Mouse (Mus musculus): ENCODE data around the gene Inpp4b. TPM values are rescaled to one million over a fixed set of nuclear protein-coding genes. Genes with fewer than 3 reads are reported as not detected.

The Inpp4b gene
- polyA plus RNA-seq, 1 experiment from 2014 or later, result 10.2 TPM

DNA sequence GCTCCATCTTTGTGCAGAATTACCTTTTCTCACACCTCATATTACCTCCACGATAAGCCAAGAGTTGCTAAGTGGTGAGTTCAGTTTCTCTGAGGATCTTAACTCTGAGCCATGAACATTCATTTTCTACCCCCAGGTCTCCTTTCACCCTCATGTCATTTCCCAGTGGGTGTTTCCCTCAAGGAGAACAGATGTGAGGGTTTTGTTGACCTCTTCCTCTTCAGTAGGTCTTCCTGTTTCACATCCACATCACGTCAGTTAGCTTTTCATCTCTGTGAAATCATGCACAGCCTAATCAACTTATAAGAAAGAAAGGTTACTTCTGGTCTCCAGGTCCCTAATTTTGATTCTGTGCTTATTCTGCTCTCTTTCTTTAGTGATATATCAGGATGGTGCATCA, 124.4 kb downstream of the Inpp4b start:
- Histone ChIP-seq H3K9me3 (replicated peaks) (no peaks in the 10 kb centered on the region), H3K4me2 (no peak overlapping the region), H3K4me3 (no peak overlapping the region), H3K4me1 (replicated peaks) (no peaks in the 10 kb centered on the region), H3K27ac (ENCODE audit: poor library complexity, severe bottlenecking) (no peak overlapping the region), H3K27me3 (replicated peaks) (no peaks in the 10 kb centered on the region), H3K9ac (no peak overlapping the region), H3K36me3 (no peaks in the 10 kb centered on the region)
- ATAC-seq (ENCODE audit: insufficient number of reproducible peaks, low FRiP score), result no peak
- WGBS, result 72% methylated on average over 2 of the region's 2 CpGs

DNA sequence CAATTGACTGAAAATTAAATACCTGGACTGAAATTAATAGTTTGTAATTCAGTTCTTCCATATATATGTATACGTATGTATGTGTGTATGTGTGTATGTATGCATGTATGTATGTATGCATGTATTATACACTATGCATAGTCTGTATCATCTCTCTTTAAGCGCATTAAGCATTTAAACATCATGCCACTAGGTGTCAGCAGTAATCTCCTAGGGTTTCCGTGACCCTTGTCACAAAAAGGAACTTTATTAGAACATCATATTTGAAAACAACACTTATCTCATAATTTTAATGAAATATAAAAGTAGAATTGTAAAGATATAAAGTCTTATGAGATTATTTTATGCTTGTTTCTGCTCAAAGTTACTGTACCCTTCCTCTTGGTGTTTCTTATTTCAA, 136.3 kb downstream of the Inpp4b start:
- Histone ChIP-seq H3K36me3 (no peaks in the 10 kb centered on the region), H3K27ac (ENCODE audit: poor library complexity, severe bottlenecking) (no peak overlapping the region), H3K4me1 (replicated peaks) (no peaks in the 10 kb centered on the region), H3K27me3 (replicated peaks) (no peaks in the 10 kb centered on the region), H3K9ac (no peak overlapping the region), H3K9me3 (replicated peaks) (no peaks in the 10 kb centered on the region), H3K4me3 (no peak overlapping the region), H3K4me2 (no peak overlapping the region)
- no peak for ATAC-seq (ENCODE audit: insufficient number of reproducible peaks, low FRiP score)
- 28% methylated on average over 3 of the region's 3 CpGs for WGBS

DNA sequence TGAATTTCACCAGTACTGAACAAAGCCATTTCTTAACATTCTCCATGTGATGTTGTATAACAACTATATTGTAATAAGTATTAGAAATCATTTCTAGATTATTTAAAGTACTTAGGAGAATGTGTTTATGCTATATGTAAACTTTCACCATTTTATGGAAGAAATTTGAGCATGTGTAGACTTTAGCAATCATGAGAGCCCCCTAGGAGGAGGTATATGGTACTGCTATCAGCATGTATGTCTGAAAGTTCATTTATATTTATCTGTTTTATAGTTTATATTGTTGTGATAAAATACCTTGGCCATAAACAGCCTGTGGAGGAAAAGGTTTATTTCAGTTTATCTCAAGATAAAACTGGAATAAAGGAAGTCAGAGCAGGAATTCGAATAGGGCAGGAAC, 141.5 kb downstream of the Inpp4b start:
- Histone ChIP-seq H3K36me3 (no peaks in the 10 kb centered on the region), H3K9ac (no peak overlapping the region), H3K4me1 (replicated peaks) (no peaks in the 10 kb centered on the region), H3K4me2 (no peak overlapping the region), H3K4me3 (no peak overlapping the region), H3K27me3 (replicated peaks) (no peaks in the 10 kb centered on the region), H3K9me3 (replicated peaks) (peaks cover 4% of the 10 kb centered on the region; the same call in 1 of the 2 replicates), H3K27ac (ENCODE audit: poor library complexity, severe bottlenecking) (no peak overlapping the region)
- no peak for ATAC-seq (ENCODE audit: insufficient number of reproducible peaks, low FRiP score)
- WGBS, result 63% methylated on average over 1 of the region's 1 CpGs

DNA sequence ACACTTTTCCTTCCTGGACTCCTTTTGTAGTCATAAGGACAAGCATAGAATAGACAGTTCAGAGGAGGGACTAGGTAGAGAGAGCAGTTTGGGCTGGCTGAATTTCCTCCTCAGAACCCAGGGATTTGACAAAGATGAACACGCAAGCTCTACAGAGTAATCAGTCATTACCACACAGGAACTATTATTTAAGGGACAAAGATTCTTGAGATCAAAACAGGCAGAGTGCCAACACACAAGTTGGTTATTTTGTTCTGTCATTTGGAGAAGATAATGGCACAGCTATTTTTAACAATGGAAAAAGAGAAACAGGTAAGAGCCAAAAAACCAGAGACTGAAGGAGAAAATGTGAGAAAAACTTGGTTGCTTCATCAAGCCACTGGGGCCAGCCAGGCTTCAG, 143.3 kb downstream of the Inpp4b start:
- Histone ChIP-seq H3K27me3 (replicated peaks) (no peaks in the 10 kb centered on the region), H3K36me3 (no peaks in the 10 kb centered on the region), H3K9ac (no peak overlapping the region), H3K4me3 (no peak overlapping the region), H3K4me2 (no peak overlapping the region), H3K4me1 (replicated peaks) (no peaks in the 10 kb centered on the region), H3K27ac (ENCODE audit: poor library complexity, severe bottlenecking) (no peak overlapping the region), H3K9me3 (replicated peaks) (peaks cover 4% of the 10 kb centered on the region; the same call in 1 of the 2 replicates)
- WGBS, result 67% methylated on average over 1 of the region's 1 CpGs
- no peak for ATAC-seq (ENCODE audit: insufficient number of reproducible peaks, low FRiP score)

DNA sequence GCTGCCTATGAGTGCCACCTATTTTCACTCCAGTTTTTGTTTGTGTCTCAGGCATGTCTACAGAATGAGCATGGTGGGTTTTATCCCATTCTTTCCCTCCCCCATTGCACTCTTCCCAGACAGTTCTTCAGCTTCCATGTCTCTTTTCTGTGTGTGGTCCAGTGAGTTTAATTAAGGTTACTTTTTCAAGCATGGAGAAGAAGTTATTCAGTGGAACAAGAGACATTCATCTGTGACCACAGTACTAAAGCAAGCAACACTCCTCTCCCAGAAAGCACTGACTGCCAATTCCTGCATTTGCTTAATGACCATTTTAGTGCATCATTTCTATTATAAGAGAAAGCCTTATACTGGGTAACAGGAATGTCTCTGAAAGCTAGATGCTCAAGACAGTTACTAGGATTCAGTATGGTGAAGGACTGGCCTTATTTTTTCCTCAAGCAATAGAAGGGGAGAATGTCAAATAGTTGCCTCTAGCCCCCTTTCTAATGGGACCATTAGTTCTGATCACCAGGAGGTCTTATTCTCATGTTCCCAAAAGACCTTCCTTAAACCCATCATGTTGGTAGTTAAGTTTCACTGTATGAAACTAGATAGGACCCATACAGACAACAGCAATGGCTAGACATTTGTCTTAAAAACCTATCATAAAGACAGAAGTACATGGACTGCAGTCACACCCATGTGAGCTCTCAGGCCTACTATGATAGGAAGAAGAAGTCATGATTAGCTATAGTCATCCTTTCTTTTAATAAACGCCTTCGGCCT, 147.7 kb downstream of the Inpp4b start:
- H3K27me3 ChIP-seq (replicated peaks), result no peaks in the 10 kb centered on the region
- no peak overlapping the region for H3K27ac ChIP-seq (ENCODE audit: poor library complexity, severe bottlenecking)
- no peak overlapping the region for H3K4me2 ChIP-seq
- no peak overlapping the region for H3K9ac ChIP-seq
- WGBS, result 90% methylated on average over 2 of the region's 2 CpGs
- ATAC-seq (ENCODE audit: insufficient number of reproducible peaks, low FRiP score), result no peak
- H3K9me3 ChIP-seq (replicated peaks), result peaks cover 4% of the 10 kb centered on the region; the same call in 1 of the 2 replicates
- no peaks in the 10 kb centered on the region for H3K36me3 ChIP-seq
- no peak overlapping the region for H3K4me3 ChIP-seq
- no peaks in the 10 kb centered on the region; the same call in 1 of the 2 replicates for H3K4me1 ChIP-seq (replicated peaks)

DNA sequence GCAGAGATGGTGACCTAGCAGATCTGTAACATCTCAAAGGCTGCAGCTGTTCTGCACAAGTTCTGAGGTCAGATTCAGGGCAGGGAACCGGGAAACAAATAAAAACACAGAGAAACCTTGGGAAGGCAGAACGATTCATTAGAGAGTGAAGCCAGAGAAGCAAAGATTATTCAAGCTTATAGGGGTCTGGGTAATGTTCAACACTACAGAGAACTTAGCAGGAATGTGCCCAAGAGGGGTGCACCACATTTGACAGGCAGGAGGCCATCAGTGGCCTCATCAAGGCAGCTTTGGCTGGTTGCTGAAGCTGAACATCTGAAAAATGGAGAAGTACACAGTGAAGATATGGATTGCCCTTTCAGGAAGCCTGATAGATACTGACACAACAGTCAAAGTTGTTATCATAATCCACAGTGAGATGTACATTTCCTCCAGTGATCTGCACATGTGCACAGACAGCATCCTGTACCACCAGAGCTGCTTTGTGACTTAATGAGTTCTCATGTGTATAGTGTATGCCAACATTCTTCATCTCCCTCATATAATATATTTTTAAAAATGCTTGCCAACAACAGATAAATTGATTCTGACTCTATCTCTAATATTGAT, 148.8 kb downstream of the Inpp4b start:
- Histone ChIP-seq H3K27ac (ENCODE audit: poor library complexity, severe bottlenecking) (no peak overlapping the region), H3K4me1 (replicated peaks) (no peaks in the 10 kb centered on the region; the same call in 1 of the 2 replicates), H3K4me3 (no peak overlapping the region), H3K27me3 (replicated peaks) (no peaks in the 10 kb centered on the region), H3K9ac (no peak overlapping the region), H3K9me3 (replicated peaks) (peaks cover 4% of the 10 kb centered on the region; the same call in 1 of the 2 replicates), H3K36me3 (no peaks in the 10 kb centered on the region), H3K4me2 (no peak overlapping the region)
- WGBS, result 51% methylated on average over 2 of the region's 2 CpGs
- no peak for ATAC-seq (ENCODE audit: insufficient number of reproducible peaks, low FRiP score)

DNA sequence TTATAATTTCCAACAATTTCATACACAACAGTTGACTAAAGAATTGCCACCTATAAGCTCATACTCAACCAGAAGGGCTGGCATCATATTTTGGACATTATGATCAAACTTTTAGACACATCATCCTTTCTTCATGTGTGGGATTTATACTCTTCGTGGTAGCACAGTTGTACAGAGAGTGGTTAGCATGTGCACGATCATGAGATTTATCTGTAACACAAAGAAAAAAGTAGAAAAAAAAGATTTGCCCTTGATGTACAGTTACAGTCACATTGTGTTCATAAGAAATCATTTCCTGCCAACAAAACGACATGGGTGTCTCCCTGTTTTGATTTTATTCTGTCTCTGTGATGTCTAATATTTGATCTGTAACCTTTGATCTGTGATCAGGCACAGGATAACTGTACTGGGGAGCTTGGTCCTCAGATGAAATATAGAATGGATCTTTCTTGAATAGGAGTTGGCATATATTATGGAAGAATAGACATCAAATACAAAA, 149.4 kb downstream of the Inpp4b start:
- Histone ChIP-seq H3K27me3 (replicated peaks) (no peaks in the 10 kb centered on the region), H3K36me3 (no peaks in the 10 kb centered on the region), H3K9ac (no peak overlapping the region), H3K4me3 (no peak overlapping the region), H3K4me1 (replicated peaks) (no peaks in the 10 kb centered on the region; the same call in 1 of the 2 replicates), H3K9me3 (replicated peaks) (peaks cover 4% of the 10 kb centered on the region; the same call in 1 of the 2 replicates), H3K4me2 (no peak overlapping the region), H3K27ac (ENCODE audit: poor library complexity, severe bottlenecking) (no peak overlapping the region)
- no peak for ATAC-seq (ENCODE audit: insufficient number of reproducible peaks, low FRiP score)
- 70% methylated on average over 3 of the region's 3 CpGs for WGBS

DNA sequence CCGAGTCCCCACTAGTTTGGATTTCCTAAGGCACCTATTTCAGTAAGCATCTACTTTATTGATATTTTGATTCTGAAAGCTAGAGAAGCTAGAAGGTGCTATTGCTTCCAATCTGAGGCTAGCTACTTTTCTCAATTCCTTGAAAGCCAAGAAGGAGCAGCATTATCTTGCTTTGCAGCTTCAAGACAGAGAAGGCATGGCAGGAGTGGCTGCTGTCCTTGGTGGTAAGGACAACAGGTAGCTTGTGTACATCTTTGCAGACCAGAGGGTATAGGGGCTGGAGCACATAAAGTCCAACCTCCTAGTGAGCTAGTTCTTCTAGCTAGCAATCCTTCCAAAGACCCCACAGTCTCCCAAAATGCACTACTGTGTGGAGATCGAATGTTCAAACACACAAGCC, 152.5 kb downstream of the Inpp4b start:
- H3K9ac ChIP-seq, result no peak overlapping the region
- no peak for ATAC-seq (ENCODE audit: insufficient number of reproducible peaks, low FRiP score)
- H3K9me3 ChIP-seq (replicated peaks), result no peaks in the 10 kb centered on the region
- no peaks in the 10 kb centered on the region for H3K27me3 ChIP-seq (replicated peaks)
- H3K4me3 ChIP-seq, result no peak overlapping the region
- 81% methylated on average over 2 of the region's 2 CpGs for WGBS
- no peaks in the 10 kb centered on the region for H3K36me3 ChIP-seq
- no peaks in the 10 kb centered on the region; the same call in 1 of the 2 replicates for H3K4me1 ChIP-seq (replicated peaks)
- H3K4me2 ChIP-seq, result no peak overlapping the region
- H3K27ac ChIP-seq (ENCODE audit: poor library complexity, severe bottlenecking), result no peak overlapping the region

DNA sequence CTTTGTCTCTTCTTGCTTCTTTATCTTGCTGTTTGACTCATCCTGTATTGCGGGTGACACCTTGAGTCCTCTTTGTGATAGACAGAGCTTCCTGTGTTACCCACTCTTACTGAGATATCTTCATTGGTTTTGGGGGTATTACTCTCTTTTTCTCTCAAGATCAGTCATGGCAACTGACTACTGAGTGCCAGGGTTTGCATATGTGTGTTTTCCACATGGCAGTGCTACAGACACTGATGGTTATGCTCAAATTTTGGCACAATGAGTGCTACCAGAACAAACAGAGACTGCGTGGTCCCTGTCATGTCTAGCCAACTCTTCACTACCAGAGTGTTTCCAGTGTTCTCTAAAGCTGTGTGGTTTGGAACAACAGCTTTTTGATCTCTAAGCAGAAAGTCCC, 155.3 kb downstream of the Inpp4b start:
- Histone ChIP-seq H3K4me2 (no peak overlapping the region), H3K4me1 (replicated peaks) (no peaks in the 10 kb centered on the region), H3K27me3 (replicated peaks) (no peaks in the 10 kb centered on the region), H3K36me3 (no peaks in the 10 kb centered on the region), H3K27ac (ENCODE audit: poor library complexity, severe bottlenecking) (no peak overlapping the region), H3K9me3 (replicated peaks) (no peaks in the 10 kb centered on the region), H3K9ac (no peak overlapping the region), H3K4me3 (no peak overlapping the region)
- WGBS, result 75% methylated on average over 2 of the region's 2 CpGs
- ATAC-seq (ENCODE audit: insufficient number of reproducible peaks, low FRiP score), result no peak

DNA sequence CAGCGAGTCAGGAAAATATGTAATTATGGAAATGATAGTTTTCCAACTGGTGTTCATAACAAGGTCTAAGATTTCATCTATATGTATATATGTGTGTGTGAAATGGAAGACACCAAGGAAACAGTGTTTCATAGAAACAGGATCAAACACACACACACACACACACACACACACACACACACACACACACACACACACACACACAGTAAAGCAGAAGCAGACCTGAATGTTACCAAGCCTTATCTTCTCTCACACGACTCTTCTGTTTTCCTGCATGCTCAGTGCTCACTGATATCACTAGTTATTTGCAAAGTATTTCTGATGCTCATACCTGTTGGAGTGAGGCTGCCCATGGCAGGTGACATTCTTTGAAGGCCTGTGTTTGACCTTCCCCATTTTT, 159.9 kb downstream of the Inpp4b start:
- no peaks in the 10 kb centered on the region for H3K4me1 ChIP-seq (replicated peaks)
- H3K27me3 ChIP-seq (replicated peaks), result no peaks in the 10 kb centered on the region
- H3K4me3 ChIP-seq, result no peak overlapping the region
- no peaks in the 10 kb centered on the region for H3K36me3 ChIP-seq
- ATAC-seq (ENCODE audit: insufficient number of reproducible peaks, low FRiP score), result no peak
- H3K9me3 ChIP-seq (replicated peaks), result no peaks in the 10 kb centered on the region
- no peak overlapping the region for H3K9ac ChIP-seq
- no peak overlapping the region for H3K27ac ChIP-seq (ENCODE audit: poor library complexity, severe bottlenecking)
- WGBS, result 53% methylated on average over 2 of the region's 2 CpGs
- no peak overlapping the region for H3K4me2 ChIP-seq

DNA sequence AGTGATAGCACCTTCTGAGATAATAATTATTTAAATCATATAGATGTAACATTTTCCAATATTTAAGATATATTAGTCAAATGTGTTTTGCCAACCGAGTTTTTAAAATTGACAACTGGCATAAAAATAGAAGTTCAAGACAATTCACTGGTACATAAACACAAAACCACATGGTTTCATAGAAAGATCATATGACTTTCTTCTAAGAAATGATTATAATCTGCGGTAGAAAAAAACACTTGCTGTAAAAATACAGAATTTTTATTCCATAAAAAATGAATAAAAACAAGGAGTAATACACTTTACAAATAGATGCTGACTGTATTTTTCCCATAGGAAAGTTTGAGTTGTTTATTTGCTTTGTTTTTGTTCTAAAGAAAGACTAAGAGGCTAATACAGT, 160.6 kb downstream of the Inpp4b start:
- Histone ChIP-seq H3K9me3 (replicated peaks) (no peaks in the 10 kb centered on the region), H3K27ac (ENCODE audit: poor library complexity, severe bottlenecking) (no peak overlapping the region), H3K27me3 (replicated peaks) (no peaks in the 10 kb centered on the region), H3K9ac (no peak overlapping the region), H3K4me3 (no peak overlapping the region), H3K4me2 (no peak overlapping the region), H3K36me3 (no peaks in the 10 kb centered on the region), H3K4me1 (replicated peaks) (no peaks in the 10 kb centered on the region)
- ATAC-seq (ENCODE audit: insufficient number of reproducible peaks, low FRiP score), result no peak
- WGBS, result 75% methylated on average over 2 of the region's 2 CpGs
